ENCODE assay signal across 22 mouse cellular contexts in genomic region chr16:43831957-43832356, GRCm38 (mm10). TPM values are rescaled to one million over a fixed set of nuclear protein-coding genes. Genes with fewer than 3 reads are reported as not detected.
A peak's percentile ranks its signal among the peaks of the same experiment; 100 is the strongest.
DNase-seq lines count a peak whose midpoint lies in the region; ATAC-seq lines count a peak whose summit lies in the region.
"Had no signal": no experiment of that assay in that cellular context is flagged by ENCODE, and none has a peak within 500 bp of the region (broad histone marks: within the 10 kb centered on the region; RNA-seq: fewer than 3 reads in every experiment).

No protein-coding gene starts in this region.

- no peak overlapping the region for H3K4me2 ChIP-seq in heart, embryonic 12.5 days
- H3K4me2 ChIP-seq in intestine, embryonic 15.5 days (replicated peaks), result no peak overlapping the region
- H3K4me2 ChIP-seq: embryonic facial prominence, embryonic 12.5 days; forebrain, embryonic 13.5 days; forebrain, embryonic 15.5 days had no signal

- H3K4me1 ChIP-seq in heart, embryonic 12.5 days (replicated peaks), result no peaks in the 10 kb centered on the region
- H3K4me1 ChIP-seq in intestine, embryonic 15.5 days (replicated peaks), result no peaks in the 10 kb centered on the region
- H3K4me1 ChIP-seq: embryonic facial prominence, embryonic 10.5 days; embryonic facial prominence, embryonic 12.5 days; forebrain, embryonic 13.5 days; forebrain, embryonic 15.5 days had no signal

- no peak overlapping the region for H3K9ac ChIP-seq in heart, embryonic 12.5 days
- no peak overlapping the region for H3K9ac ChIP-seq in intestine, embryonic 15.5 days
- H3K9ac ChIP-seq: embryonic facial prominence, embryonic 12.5 days; forebrain, embryonic 13.5 days; forebrain, embryonic 15.5 days; forebrain, postnatal 0 days had no signal

- peak; percentile 79 for ATAC-seq in common myeloid progenitor, adult 5-6 weeks (replicated peaks; ENCODE audit: low read depth, poor library complexity, severe bottlenecking)
- ATAC-seq in heart, embryonic 12.5 days (ENCODE audit: insufficient number of reproducible peaks, low FRiP score), result no peak
- ATAC-seq in intestine, embryonic 15.5 days, result no peak
- ATAC-seq: forebrain, embryonic 13.5 days; forebrain, embryonic 15.5 days; forebrain, postnatal 0 days had no signal

- DNase-seq in CD4-positive helper T cell, adult 2 months (ENCODE audit: low read depth, low spot score), result peak; percentile 14
- peak; percentile 31 for DNase-seq in induced T-regulatory cell, adult 2 months (ENCODE audit: low read depth)
- no peak for DNase-seq in cerebellum, postnatal 14 days
- no peak for DNase-seq in MN1 (ENCODE audit: low spot score)
- DNase-seq: adrenal gland, adult 2 months; adrenal gland, postnatal 10 days; adrenal gland, postnatal 25 days; B cell, adult 2 months; cerebellum, adult 11 months; cerebellum, adult 18-20 months; cerebellum, adult 8-10 months; cerebellum, adult 9-11 months; cerebellum, postnatal 25 days; forebrain, postnatal 0 days had no signal

- H3K9me3 ChIP-seq in heart, embryonic 12.5 days (replicated peaks), result 0 out of 2 replicates have a peak, but pooled peaks cover 3% of the 10 kb centered on the region
- H3K9me3 ChIP-seq in intestine, embryonic 15.5 days, result no peaks in the 10 kb centered on the region
- H3K9me3 ChIP-seq: embryonic facial prominence, embryonic 10.5 days; embryonic facial prominence, embryonic 12.5 days; forebrain, embryonic 13.5 days; forebrain, embryonic 15.5 days; G1E had no signal

- no peak overlapping the region for H3K27ac ChIP-seq in heart, embryonic 12.5 days (ENCODE audit: poor library complexity, severe bottlenecking)
- no peak overlapping the region for H3K27ac ChIP-seq in intestine, embryonic 15.5 days
- H3K27ac ChIP-seq: embryonic facial prominence, embryonic 10.5 days; embryonic facial prominence, embryonic 12.5 days; forebrain, embryonic 13.5 days; forebrain, embryonic 15.5 days had no signal

- H3K36me3 ChIP-seq in heart, embryonic 12.5 days, result no peaks in the 10 kb centered on the region
- no peaks in the 10 kb centered on the region for H3K36me3 ChIP-seq in intestine, embryonic 15.5 days
- H3K36me3 ChIP-seq: embryonic facial prominence, embryonic 10.5 days; embryonic facial prominence, embryonic 12.5 days; forebrain, embryonic 15.5 days; G1E had no signal

- WGBS in heart, embryonic 12.5 days, result 89% methylated on average over 2 of the region's 2 CpGs
- WGBS in intestine, embryonic 15.5 days, result 96% methylated on average over 2 of the region's 2 CpGs

- H3K27me3 ChIP-seq in heart, embryonic 12.5 days (replicated peaks), result no peaks in the 10 kb centered on the region
- H3K27me3 ChIP-seq in intestine, embryonic 15.5 days (replicated peaks), result no peaks in the 10 kb centered on the region
- H3K27me3 ChIP-seq: embryonic facial prominence, embryonic 12.5 days; forebrain, embryonic 13.5 days; forebrain, embryonic 15.5 days had no signal

- H3K4me3 ChIP-seq in heart, embryonic 12.5 days, result no peak overlapping the region
- H3K4me3 ChIP-seq in intestine, embryonic 15.5 days (replicated peaks), result no peak overlapping the region
- H3K4me3 ChIP-seq: embryonic facial prominence, embryonic 10.5 days; embryonic facial prominence, embryonic 12.5 days; forebrain, embryonic 13.5 days; forebrain, embryonic 15.5 days had no signal

RNA-seq across cellular contexts. Expression of gene Ccdc191, which starts 57.6 kb away (rescaled TPM):
- total RNA-seq in common myeloid progenitor, adult 5-6 weeks (2017), result 18.5 and 29.6 TPM in 2 replicates
- 8.1 and 8.7 TPM in 2 replicates for polyA plus RNA-seq in heart, embryonic 12.5 days (2016; fragmentation: Nextera tagmentation; extraction: Ambion mirVana)
- 11.1 and 11.5 TPM in 2 replicates for polyA plus RNA-seq in intestine, embryonic 15.5 days (2015; fragmentation: Nextera tagmentation; extraction: Ambion mirVana)

Comparison
In these comparisons a context has a peak if more than half of its experiments do, and no peak if none do; other contexts are left out.
1. DNase-seq: peak in CD4-positive helper T cell, adult 2 months (single experiment) and induced T-regulatory cell, adult 2 months (single experiment); none in cerebellum, postnatal 14 days (0 of 2) and MN1 (single experiment).